Mouse (Mus musculus) olfactory bulb, adult 2 months (tissue): ENCODE results near the gene Nkd1.

Experiments
- CTCF ChIP-seq: fragments of 200-500 bp; IDR thresholded peaks from 2 replicates; pipeline ENCODE4 v1.5.1; 2012; ENCODE audit warnings: low read depth, mild to moderate bottlenecking, low read length, moderate library complexity; ENCODE audit not compliant: insufficient read depth
- POLR2A ChIP-seq: fragments of 200-500 bp; IDR thresholded peaks from 2 replicates; pipeline ENCODE4 v1.6.1; 2012; ENCODE audit warnings: mild to moderate bottlenecking, low read depth, low read length, moderate library complexity; ENCODE audit not compliant: insufficient read depth

DNA sequence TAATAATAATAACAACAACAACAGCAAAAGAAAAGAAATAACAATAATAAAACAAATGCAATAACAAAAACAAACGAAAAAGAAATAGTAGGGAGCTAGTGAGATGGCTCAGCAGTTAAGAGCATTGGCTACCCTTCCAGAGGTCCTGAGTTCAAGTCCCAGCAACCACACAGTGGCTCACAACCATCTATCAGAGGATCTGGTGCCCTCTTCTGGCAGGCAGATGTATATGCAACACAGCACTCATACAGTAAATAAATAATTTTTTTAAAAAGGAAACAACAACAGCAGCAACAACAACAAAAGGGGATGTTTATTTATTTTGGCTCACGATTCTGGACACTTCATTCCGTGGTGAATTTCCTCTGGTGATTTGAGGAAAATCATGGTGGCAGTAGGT is 98.4 kb downstream of the Nkd1 start:
- TF ChIP-seq CTCF (no peak), POLR2A (no peak)
